Mouse (Mus musculus): ENCODE data around the gene Pmm1. TPM values are rescaled to one million over a fixed set of nuclear protein-coding genes. Genes with fewer than 3 reads are reported as not detected.
"Not testable (repeated sequence)": the region's sequence is repeated elsewhere in the genome, so short reads cannot be mapped to it uniquely, and the experiment has no call there.

Gene Pmm1
- polyA plus RNA-seq (2012; rRNA removed): 59.5 and 76.2 TPM in 2 replicates

- peak; percentile 68 for DNase-seq (ENCODE audit: low read depth)
Observed at GRCm38 (mm10) chr15:81960171-81961077, at the start of gene Pmm1. TSS of gene Pmm1 (minus strand) at chr15:81960930.

- no peak for DNase-seq (ENCODE audit: low read depth)
Observed at GRCm38 (mm10) chr15:82004257-82004656, 43.5 kb upstream of the Pmm1 start.

- no peak for DNase-seq (ENCODE audit: low read depth)
Observed at GRCm38 (mm10) chr15:81993992-81994391, 33.3 kb upstream of the Pmm1 start.

GRCm38 (mm10) chr15:81990549-81990948 lies 29.8 kb upstream of the Pmm1 start:
- no peak for DNase-seq (ENCODE audit: low read depth)

- DNase-seq (ENCODE audit: low read depth): no peak
Observed at GRCm38 (mm10) chr15:81989371-81990062, 28.8 kb upstream of the Pmm1 start.

GRCm38 (mm10) chr15:81987646-81988045 lies 26.9 kb upstream of the Pmm1 start, which contains the start of gene Xrcc6:
TSS of gene Xrcc6 (plus strand) at chr15:81987835.
- no peak for DNase-seq (ENCODE audit: low read depth)

GRCm38 (mm10) chr15:81985267-81986161 lies 24.8 kb upstream of the Pmm1 start:
- DNase-seq (ENCODE audit: low read depth): no peak

GRCm38 (mm10) chr15:81982173-81982572 lies 21.4 kb upstream of the Pmm1 start:
- no peak for DNase-seq (ENCODE audit: low read depth)

GRCm38 (mm10) chr15:81980321-81980720 lies 19.6 kb upstream of the Pmm1 start, which contains the start of gene 1700029P11Rik:
TSS of gene 1700029P11Rik (plus strand) at chr15:81980540.
- DNase-seq (ENCODE audit: low read depth): no peak

- DNase-seq (ENCODE audit: low read depth): not testable (repeated sequence)
Observed at GRCm38 (mm10) chr15:81975156-81975555, 14.4 kb upstream of the Pmm1 start.

- DNase-seq (ENCODE audit: low read depth): not testable (repeated sequence)
Observed at GRCm38 (mm10) chr15:81970498-81970897, 9.8 kb upstream of the Pmm1 start.

- not testable (repeated sequence) for DNase-seq (ENCODE audit: low read depth)
Observed at GRCm38 (mm10) chr15:81969635-81970034, 8.9 kb upstream of the Pmm1 start.

- DNase-seq (ENCODE audit: low read depth): no peak
Observed at GRCm38 (mm10) chr15:81969173-81969572, 8.4 kb upstream of the Pmm1 start.

GRCm38 (mm10) chr15:81968447-81968846 lies 7.7 kb upstream of the Pmm1 start:
- DNase-seq (ENCODE audit: low read depth): no peak

- DNase-seq (ENCODE audit: low read depth): no peak
Observed at GRCm38 (mm10) chr15:81967821-81968220, 7.1 kb upstream of the Pmm1 start.

- no peak for DNase-seq (ENCODE audit: low read depth)
Observed at GRCm38 (mm10) chr15:81966062-81966829, 5.5 kb upstream of the Pmm1 start.

- no peak for DNase-seq (ENCODE audit: low read depth)
Observed at GRCm38 (mm10) chr15:81964980-81965545, 4.3 kb upstream of the Pmm1 start.

- DNase-seq (ENCODE audit: low read depth): no peak
Observed at GRCm38 (mm10) chr15:81964262-81964661, 3.5 kb upstream of the Pmm1 start.

- DNase-seq (ENCODE audit: low read depth): no peak
Observed at GRCm38 (mm10) chr15:81961078-81961451, 335 bp upstream of the Pmm1 start.

GRCm38 (mm10) chr15:81958906-81959305 lies 1.8 kb downstream of the Pmm1 start:
- no peak for DNase-seq (ENCODE audit: low read depth)

GRCm38 (mm10) chr15:81957598-81957997 lies 3.1 kb downstream of the Pmm1 start:
- no peak for DNase-seq (ENCODE audit: low read depth)

All from gonadal fat pad, adult 2 months (tissue).